Mouse (Mus musculus) layer of hippocampus, postnatal 10 days (tissue): ENCODE results near the gene Mfsd14b. TPM values are rescaled to one million over a fixed set of nuclear protein-coding genes. Genes with fewer than 3 reads are reported as not detected.
A peak's percentile ranks its signal among the peaks of the same experiment; 100 is the strongest.

ENCODE experiments used
- DNase-seq, 2 experiments: peaks; one replicate each; pipeline ENCODE4 v3.0.0; 2021; ENCODE audit warnings: low spot score in 2 of 2
- long read RNA-seq: library from polyadenylated mRNA; stranded (forward); transcript quantifications from one replicate; pipeline ENCODE4 v2.0.0, GENCODE M21; 2023
- total RNA-seq, 2 experiments: library from RNA; stranded (reverse); gene quantifications; 2 replicates each; pipeline ENCODE4 v1.2.3; 2021

Mfsd14b gene
- total RNA-seq, result 10 to 100 TPM; 32.0 to 33.3 TPM
- long read RNA-seq, transcript Mfsd14b-203 (12 exons, 3,832 nt), result major isoform, 44 of 50 reads
- long read RNA-seq, partial matches to known transcripts, result 0 of 50 reads
- long read RNA-seq, other reads (novel, unspliced or antisense), result 6 of 50 reads

- DNase-seq, result peak; percentile 90
Measured at GRCm38 (mm10) chr13:65112459-65113110, at the start of gene Mfsd14b. Gene Mfsd14b (minus strand): TSS chr13:65112975.

DNA sequence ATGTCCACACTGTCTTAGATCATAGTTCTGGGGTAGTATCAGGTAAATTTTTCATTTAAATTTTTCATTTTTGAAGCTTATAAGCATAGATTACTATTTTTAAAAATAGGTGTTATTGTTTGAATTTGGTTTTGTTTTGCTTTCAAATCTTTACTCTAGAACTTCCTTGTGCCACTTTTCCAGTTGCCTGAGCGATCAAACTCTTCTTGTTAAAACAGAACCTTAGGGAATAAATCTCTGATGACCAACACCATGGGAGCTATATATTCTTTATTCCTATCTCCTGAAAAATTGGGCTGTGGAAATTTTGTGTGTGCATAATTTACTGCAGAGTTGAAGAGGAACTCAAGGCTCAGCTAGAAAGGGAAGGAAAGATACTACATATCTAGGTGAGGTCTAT is 37.2 kb upstream of the Mfsd14b start, which contains the start of gene Olfr466:
Gene Olfr466 (plus strand): TSS at position 301 of the 400 bp plus-strand sequence.
- no peak for DNase-seq

DNA sequence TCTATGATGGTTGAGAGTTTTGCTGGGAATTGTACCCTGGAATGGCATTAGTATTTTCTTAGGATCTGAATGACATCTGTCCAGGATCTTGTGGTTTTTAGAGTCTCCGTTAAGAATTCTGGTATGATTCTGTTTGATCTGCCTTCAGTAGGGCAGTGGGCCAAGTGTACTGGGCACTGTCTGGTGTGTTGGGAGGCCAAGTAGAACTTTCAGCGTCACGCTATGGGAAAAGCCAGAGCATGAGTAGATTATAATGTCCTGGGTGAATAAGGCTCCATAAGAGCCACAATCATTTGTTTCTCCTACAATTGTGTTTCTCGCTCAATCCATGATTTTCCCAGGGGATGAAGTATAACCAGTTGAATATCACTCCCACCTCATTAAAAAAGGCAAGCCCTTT is 25.0 kb upstream of the Mfsd14b start, which contains the start of gene Olfr465-ps1:
Gene Olfr465-ps1 (plus strand): TSS at position 301 of the 400 bp plus-strand sequence.
- no peak for DNase-seq

DNA sequence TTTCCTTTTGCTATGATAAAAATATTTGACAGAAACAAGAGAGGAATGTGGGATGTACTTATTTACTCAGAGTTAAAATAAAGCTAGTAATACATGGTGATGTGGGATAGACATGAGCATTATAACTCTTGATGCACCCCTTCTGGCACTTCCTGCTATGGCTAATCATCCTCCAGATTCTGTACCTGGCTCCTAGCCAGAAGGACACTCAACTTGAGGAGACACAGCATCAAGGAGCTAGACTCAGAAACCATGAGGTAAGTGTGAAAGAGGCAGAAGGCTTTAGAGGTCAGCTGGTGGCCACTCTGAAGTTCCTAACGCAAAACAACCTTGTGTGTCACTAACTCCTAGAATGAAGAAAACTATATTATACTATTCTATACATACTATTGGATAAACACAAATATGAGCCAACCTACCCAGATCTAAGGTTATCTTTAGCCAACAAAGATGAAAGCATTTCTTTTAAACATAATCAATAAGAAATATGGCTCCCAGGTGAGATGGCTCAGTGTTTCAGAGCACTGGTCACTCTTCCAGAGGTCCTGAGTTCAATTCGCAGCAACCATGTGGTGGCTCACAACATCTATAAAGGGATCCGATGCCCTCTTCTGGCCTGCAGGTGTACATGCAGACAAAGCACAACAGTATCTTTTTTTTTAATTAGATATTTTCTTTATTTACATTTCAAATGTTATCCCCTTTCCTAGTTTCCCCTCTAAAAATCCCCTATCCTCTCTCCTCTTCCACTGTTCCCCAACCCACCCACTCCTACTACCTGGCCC is 14.5 kb upstream of the Mfsd14b start:
- no peak for DNase-seq

DNA sequence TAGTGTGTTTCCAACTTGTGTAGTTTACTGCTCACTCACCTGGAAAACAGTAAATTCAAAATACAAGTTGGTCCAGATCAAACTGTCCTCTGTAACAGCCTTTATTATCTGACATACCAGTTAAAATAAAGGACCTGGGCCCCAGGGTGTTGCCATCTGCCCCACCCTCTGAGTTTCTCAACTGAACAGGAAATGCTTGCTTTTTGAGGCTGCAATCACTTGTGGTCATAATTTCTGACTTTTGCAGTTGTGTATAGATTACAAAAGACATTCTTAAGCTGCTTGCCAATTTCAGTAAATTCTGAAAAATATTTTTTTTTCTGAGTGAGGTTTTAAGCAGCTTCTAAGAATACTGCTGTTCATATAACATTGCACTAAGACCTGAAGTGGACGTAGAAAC is 9.3 kb upstream of the Mfsd14b start:
- no peak for DNase-seq

GRCm38 (mm10) chr13:65120984-65121383 is 8.2 kb upstream of the Mfsd14b start:
- no peak for DNase-seq

- no peak for DNase-seq
Measured at GRCm38 (mm10) chr13:65113239-65113638, 464 bp upstream of the Mfsd14b start.

DNA sequence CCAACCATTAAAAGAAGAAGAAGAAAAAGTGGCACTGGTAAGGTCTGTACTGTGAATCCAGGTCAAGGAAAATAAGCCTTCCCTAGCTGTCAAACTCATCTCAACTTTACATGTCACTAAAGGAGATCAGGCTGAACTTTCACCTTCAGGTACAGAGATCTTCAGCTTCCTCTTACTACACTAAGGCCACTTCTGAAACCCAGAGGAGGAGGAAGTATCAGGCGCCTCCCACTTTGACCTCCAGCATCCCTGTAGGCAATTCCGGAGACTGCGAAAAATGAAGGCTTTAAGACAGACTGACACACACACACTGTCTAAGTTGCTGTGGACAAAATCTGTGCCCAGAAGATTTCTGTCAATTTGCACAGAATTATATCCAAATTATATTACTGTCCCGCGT is 814 bp downstream of the Mfsd14b start:
- DNase-seq, result no peak

GRCm38 (mm10) chr13:65101232-65101631 is 11.5 kb downstream of the Mfsd14b start:
- DNase-seq, result no peak

GRCm38 (mm10) chr13:65100678-65101077 is 12.1 kb downstream of the Mfsd14b start:
- DNase-seq, result no peak

DNA sequence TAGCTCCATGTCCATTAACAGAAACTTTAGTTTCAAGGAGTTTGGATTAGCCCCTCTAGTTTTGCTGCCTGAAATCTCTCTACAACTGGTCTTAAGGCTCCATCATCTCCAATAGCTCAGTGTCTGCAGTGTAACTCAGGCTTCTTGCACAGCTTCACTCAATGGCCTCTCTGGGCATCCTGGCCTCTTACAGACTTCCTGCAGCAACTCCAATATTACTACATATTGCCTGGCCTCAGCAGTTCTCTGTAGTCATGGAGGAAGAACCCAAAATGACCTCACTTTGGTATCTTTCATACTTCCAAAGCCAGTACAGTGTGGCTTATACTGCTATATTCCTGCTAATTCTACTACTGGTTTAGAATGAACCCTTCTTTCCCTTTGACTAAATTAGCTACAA is 15.8 kb downstream of the Mfsd14b start:
- no peak for DNase-seq

- DNase-seq, result no peak
Measured at GRCm38 (mm10) chr13:65095923-65096322, 16.9 kb downstream of the Mfsd14b start.

DNA sequence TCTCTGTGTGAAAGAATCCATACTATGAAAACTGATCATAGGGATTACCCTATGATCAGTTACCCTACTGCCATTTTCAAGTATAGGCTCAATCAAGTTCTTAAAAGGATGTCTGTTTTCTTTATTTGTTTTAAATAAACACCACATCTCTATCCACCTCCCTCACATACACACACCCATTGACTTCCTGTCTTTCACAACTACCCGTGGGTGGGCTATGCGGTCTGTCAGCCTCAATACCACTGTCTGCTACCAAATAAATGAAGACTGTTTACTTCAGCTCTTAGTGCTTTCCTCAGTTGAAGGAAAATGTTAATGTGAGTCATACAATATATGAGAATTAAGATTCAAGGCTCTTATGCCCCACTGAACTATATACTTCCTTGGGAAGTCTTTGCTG is 42.8 kb downstream of the Mfsd14b start:
- no peak for DNase-seq

DNA sequence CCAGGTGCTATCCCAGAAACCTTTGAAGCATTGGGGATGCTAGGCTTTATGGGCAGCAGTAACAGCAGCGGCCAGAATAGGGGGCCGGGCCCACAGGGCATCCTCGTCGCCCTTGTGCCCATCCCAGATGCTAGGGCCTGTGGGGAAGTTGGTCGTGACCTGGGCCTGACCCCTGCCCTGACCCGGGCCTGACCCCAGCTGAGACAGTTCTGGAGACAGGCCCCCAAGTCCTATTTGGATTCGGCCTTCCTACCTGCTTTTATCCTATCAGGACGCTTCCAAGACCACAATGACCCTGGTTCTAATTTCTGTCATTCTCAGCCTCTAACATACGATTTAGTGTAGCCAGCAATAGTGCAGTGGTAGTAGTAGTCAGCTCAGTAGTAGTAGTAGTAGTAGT is 60.1 kb downstream of the Mfsd14b start, which contains the start of gene Prss47:
Gene Prss47 (minus strand): TSS at position 101 of the 400 bp plus-strand sequence.
- no peak for DNase-seq

DNA sequence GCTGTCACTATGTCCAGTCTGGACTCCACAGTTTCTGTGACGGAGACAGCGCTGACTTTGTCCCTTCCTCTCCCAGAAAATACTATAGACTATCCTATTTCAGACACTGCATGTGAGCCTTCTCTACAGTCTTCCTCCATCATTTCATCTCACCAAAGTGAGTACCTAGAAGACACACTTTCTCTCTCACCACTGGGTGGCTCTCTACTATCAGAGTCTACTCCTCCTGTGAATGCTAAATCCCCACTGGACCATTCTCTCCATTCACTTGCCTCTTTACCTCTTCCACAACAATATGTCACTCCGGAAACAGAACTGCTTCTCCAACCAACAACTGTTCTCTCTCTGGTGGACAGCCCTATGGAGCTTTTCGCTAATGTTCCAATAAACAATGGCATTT is 77.7 kb downstream of the Mfsd14b start:
- no peak for DNase-seq

DNA sequence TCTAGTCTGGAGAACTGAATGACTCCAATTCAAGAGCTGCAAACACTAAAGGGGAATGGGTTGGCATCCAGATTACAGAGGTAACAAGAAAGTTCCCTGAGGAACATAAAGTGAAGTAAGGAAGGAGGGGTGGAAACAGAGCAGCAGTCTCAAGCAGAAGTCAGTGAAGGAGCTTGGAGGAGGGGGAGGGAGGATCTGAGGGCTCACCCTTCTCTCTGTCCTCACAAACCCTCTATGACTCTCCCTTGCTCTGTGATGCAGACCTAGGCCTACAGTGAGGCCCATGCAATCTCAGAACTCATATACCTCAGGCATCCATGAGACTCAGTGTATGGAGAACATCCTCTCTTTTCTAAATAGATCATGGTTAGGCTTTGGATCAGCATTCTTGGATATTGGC is 80.0 kb downstream of the Mfsd14b start, which contains the start of gene Spata31d1c:
Gene Spata31d1c (plus strand): TSS at position 301 of the 400 bp plus-strand sequence.
- DNase-seq, result no peak

Other genes starting within 250 kb of the Mfsd14b start
- gene Cntnap3, start 209.0 kb downstream of the Mfsd14b start, total RNA-seq, result 1 to 10 TPM; 7.3 to 9.6 TPM
- gene Spata31, start 195.6 kb downstream of the Mfsd14b start, total RNA-seq, result not detected
- not detected for gene Spata31d1c, start 79.9 kb downstream of the Mfsd14b start, total RNA-seq
- not detected for gene Prss47, start 60.2 kb downstream of the Mfsd14b start, total RNA-seq
- not detected for gene Olfr465-ps1, start 25.1 kb upstream of the Mfsd14b start, total RNA-seq
- gene Olfr466, start 37.3 kb upstream of the Mfsd14b start, total RNA-seq, result not detected
- gene Nlrp4f, start 93.0 kb upstream of the Mfsd14b start, total RNA-seq, result under 1 TPM; 0.18 to 0.38 TPM
- gene Gm10775, start 146.6 kb upstream of the Mfsd14b start, total RNA-seq, result under 1 TPM; 0.30 to 0.56 TPM
- gene Zfp369, start 165.8 kb upstream of the Mfsd14b start, total RNA-seq, result 10 to 100 TPM; 68.0 to 71.4 TPM